Mouse (Mus musculus) kidney, postnatal 36 days (tissue): Measurements from ENCODE around the gene Nkain4.
A peak's percentile ranks its signal among the peaks of the same experiment; 100 is the strongest.

ENCODE experiments used
- DNase-seq, 2 experiments: peaks; one replicate each; pipeline ENCODE4 v3.0.0; 2021 to 2022; ENCODE audit warnings: mixed read lengths in 2 of 2

Gene Nkain4

GRCm38 (mm10) chr2:180954061-180955047, at the start of gene Nkain4:
Gene Nkain4 (minus strand): TSS chr2:180954699.
- DNase-seq = peak; percentile 8 to 37

- no peak for DNase-seq
These were observed 42.4 kb upstream of the Nkain4 start for GRCm38 (mm10) chr2:180996905-180997304.

- DNase-seq = peak; percentile 36 to 52
These were observed 41.9 kb upstream of the Nkain4 start for GRCm38 (mm10) chr2:180996436-180996835.

GRCm38 (mm10) chr2:180995457-180995856, 41.0 kb upstream of the Nkain4 start:
- no peak for DNase-seq

GRCm38 (mm10) chr2:180994360-180994759, 39.9 kb upstream of the Nkain4 start:
- DNase-seq = no peak

- DNase-seq = no peak
These were observed 35.8 kb upstream of the Nkain4 start for GRCm38 (mm10) chr2:180990347-180990746.

- no peak for DNase-seq
These were observed 34.4 kb upstream of the Nkain4 start for GRCm38 (mm10) chr2:180988948-180989347.

- no peak for DNase-seq
These were observed 33.9 kb upstream of the Nkain4 start for GRCm38 (mm10) chr2:180988347-180988913.

GRCm38 (mm10) chr2:180987432-180988030, 33.0 kb upstream of the Nkain4 start:
- DNase-seq = no peak

GRCm38 (mm10) chr2:180987001-180987400, 32.5 kb upstream of the Nkain4 start:
- no peak for DNase-seq

GRCm38 (mm10) chr2:180986449-180986848, 31.9 kb upstream of the Nkain4 start, which contains the start of gene Col20a1:
Gene Col20a1 (plus strand): TSS chr2:180986535.
- no peak for DNase-seq

GRCm38 (mm10) chr2:180985635-180986034, 31.1 kb upstream of the Nkain4 start:
- DNase-seq = no peak

- DNase-seq = peak; percentile 73 to 81
These were observed 26.6 kb upstream of the Nkain4 start for GRCm38 (mm10) chr2:180981133-180981532.

GRCm38 (mm10) chr2:180967010-180967763, 12.7 kb upstream of the Nkain4 start, which contains the start of gene Arfgap1:
Gene Arfgap1 (plus strand): TSS chr2:180967225.
- peak; percentile 94 to 96 for DNase-seq

- DNase-seq = peak; percentile 29 to 44
These were observed 11.8 kb upstream of the Nkain4 start for GRCm38 (mm10) chr2:180966092-180966882.

GRCm38 (mm10) chr2:180963956-180964355, 9.5 kb upstream of the Nkain4 start:
- DNase-seq = peak; percentile 69 to 88

GRCm38 (mm10) chr2:180962616-180963308, 8.3 kb upstream of the Nkain4 start:
- DNase-seq = peak; percentile 30 to 45

GRCm38 (mm10) chr2:180960187-180960586, 5.7 kb upstream of the Nkain4 start:
- no peak for DNase-seq

- DNase-seq = no peak
These were observed 5.1 kb upstream of the Nkain4 start for GRCm38 (mm10) chr2:180959605-180960004.

- DNase-seq = no peak
These were observed 861 bp downstream of the Nkain4 start for GRCm38 (mm10) chr2:180953638-180954037.

GRCm38 (mm10) chr2:180952731-180953171, 1.7 kb downstream of the Nkain4 start:
- no peak for DNase-seq
